Mouse (Mus musculus) midbrain, embryonic 13.5 days (tissue): ENCODE results near the gene Fstl4. TPM values are rescaled to one million over a fixed set of nuclear protein-coding genes. Genes with fewer than 3 reads are reported as not detected.
A peak's percentile ranks its signal among the peaks of the same experiment; 100 is the strongest.

Source experiments
- ATAC-seq: fragments of 200-750 bp; cut with Nextera tagmentation; 2 replicates; pipeline ENCODE4 v1.8.0; 2017; ENCODE audit warnings: mild to moderate bottlenecking, moderate TSS enrichment, moderate library complexity
- H3K27ac ChIP-seq: fragments of 300-500 bp; sonication (generic); 2 replicates; pipeline ENCODE4 v1.5.1; 2015; ENCODE audit warnings: inconsistent platforms, mild to moderate bottlenecking, moderate library complexity
- H3K27me3 ChIP-seq: fragments of 300-500 bp; sonication (generic); 2 replicates; pipeline ENCODE4 v1.6.1; 2015; ENCODE audit warnings: mild to moderate bottlenecking, inconsistent platforms
- H3K36me3 ChIP-seq: fragments of 300-500 bp; sonication (generic); 2 replicates; pipeline ENCODE4 v1.6.1; 2015; ENCODE audit warnings: mild to moderate bottlenecking, inconsistent platforms
- H3K4me1 ChIP-seq: fragments of 300-500 bp; sonication (generic); replicated peaks from 2 replicates; pipeline ENCODE4 v1.6.1; 2015; ENCODE audit warnings: inconsistent platforms
- H3K4me2 ChIP-seq: fragments of 300-500 bp; sonication (generic); replicated peaks from 2 replicates; pipeline ENCODE4 v1.6.1; 2015; ENCODE audit warnings: moderate library complexity, mild to moderate bottlenecking, inconsistent platforms
- H3K4me3 ChIP-seq: fragments of 300-500 bp; sonication (generic); replicated peaks from 2 replicates; pipeline ENCODE4 v1.5.1; 2015; ENCODE audit warnings: mild to moderate bottlenecking, inconsistent platforms
- H3K9ac ChIP-seq: fragments of 300-500 bp; sonication (generic); replicated peaks from 2 replicates; pipeline ENCODE4 v1.6.1; 2015; ENCODE audit warnings: mild to moderate bottlenecking, inconsistent platforms
- H3K9me3 ChIP-seq: fragments of 300-500 bp; sonication (generic); 2 replicates; pipeline ENCODE4 v1.6.1; 2016; ENCODE audit warnings: mild to moderate bottlenecking, inconsistent platforms
- WGBS: fragments of 180-500 bp; shearing (Covaris S2); methylation state at CpG from one replicate; pipeline ENCODE4 v1.1.7; 2015; 5-methylcytosine and 5-hydroxymethylcytosine counted together
- polyA plus RNA-seq: library from polyadenylated mRNA; unstranded; fragments of >200 nt; fragmentation: Nextera tagmentation; extraction: Ambion mirVana; gene quantifications from 2 replicates; pipeline ENCODE4 v1.2.1, GENCODE M21; 2015

Fstl4 gene
- polyA plus RNA-seq, 1 experiment from 2014 or later, result 5.1 TPM

DNA sequence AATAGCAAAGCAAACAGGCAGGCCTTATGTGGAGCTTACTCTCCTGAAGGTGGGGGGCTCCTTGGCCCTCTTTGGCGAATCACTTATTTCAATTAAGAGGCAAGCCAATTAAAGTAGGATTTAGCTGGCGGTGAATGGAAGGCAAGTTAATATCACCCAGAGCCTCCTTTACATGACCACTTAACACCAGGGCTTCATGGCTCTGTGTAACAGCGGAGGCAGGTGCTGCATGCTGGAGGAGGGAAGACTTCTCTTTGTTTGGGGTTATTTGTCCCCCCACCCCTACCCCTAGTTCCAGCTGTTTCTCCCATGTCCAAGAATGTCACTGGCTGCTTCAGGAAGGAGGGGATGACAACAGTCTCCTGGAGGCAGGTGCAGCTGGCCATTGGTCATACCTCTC, 10.9 kb downstream of the Fstl4 start:
- H3K27ac ChIP-seq, result no peak overlapping the region
- no peaks in the 10 kb centered on the region for H3K9me3 ChIP-seq
- no peak overlapping the region for H3K4me3 ChIP-seq
- peak; percentile 73 for ATAC-seq
- H3K27me3 ChIP-seq, result no peaks in the 10 kb centered on the region
- no peak overlapping the region for H3K9ac ChIP-seq
- no peaks in the 10 kb centered on the region for H3K36me3 ChIP-seq
- H3K4me1 ChIP-seq, result peaks cover 17% of the 10 kb centered on the region
- WGBS, result 40% methylated on average over 3 of the region's 3 CpGs
- no peak overlapping the region for H3K4me2 ChIP-seq

DNA sequence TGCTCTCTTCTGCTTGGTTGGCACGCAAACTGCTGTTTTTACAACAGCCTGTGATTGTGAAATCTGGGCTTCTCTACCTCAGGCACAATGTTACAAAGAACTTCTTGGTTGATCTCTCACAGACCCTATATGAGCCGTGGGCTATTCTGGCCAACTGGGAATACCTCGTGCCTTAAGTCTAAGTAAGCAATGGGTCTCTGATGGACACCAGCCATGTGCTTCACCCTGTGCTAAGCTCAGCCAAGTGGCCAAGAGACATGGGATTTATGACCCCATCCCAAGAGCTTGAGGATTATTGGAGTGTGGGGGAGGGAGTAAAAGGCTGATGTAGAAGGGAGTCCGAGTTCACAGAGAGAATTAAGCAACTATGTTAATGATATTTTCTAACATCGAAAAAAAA, 18.0 kb downstream of the Fstl4 start:
- Histone ChIP-seq H3K27ac (no peak overlapping the region), H3K27me3 (0 out of 2 replicates have a peak, but pooled peaks cover 4% of the 10 kb centered on the region), H3K9ac (no peak overlapping the region), H3K36me3 (no peaks in the 10 kb centered on the region), H3K4me3 (no peak overlapping the region), H3K9me3 (no peaks in the 10 kb centered on the region), H3K4me1 (no peaks in the 10 kb centered on the region), H3K4me2 (no peak overlapping the region)
- 92% methylated on average over 5 of the region's 5 CpGs for WGBS
- ATAC-seq, result no peak

DNA sequence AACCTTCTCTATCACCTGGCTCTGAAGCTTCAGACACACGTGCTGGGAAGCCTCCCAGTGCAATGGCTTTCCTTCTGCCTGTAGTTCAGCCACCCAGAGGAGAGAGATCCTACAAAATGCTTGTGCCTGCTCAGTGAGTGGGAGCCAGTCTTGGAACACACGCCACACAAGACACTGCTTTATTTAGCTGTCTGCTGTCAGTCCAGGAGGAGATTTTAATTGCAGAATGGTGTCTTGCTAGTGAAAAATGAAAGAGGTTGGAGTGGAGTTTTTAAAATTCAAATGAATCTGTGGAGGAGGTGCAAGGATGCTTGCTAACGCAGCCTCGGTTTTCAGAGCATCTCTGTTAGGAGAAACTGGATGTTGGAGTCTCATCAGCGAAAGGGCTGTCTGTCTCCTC, 29.9 kb downstream of the Fstl4 start:
- H3K9ac ChIP-seq, result no peak overlapping the region
- H3K27me3 ChIP-seq, result no peaks in the 10 kb centered on the region
- H3K4me1 ChIP-seq, result no peaks in the 10 kb centered on the region
- H3K36me3 ChIP-seq, result no peaks in the 10 kb centered on the region
- 71% methylated on average over 5 of the region's 5 CpGs for WGBS
- H3K4me2 ChIP-seq, result no peak overlapping the region
- no peak for ATAC-seq
- H3K4me3 ChIP-seq, result no peak overlapping the region
- H3K9me3 ChIP-seq, result no peaks in the 10 kb centered on the region
- no peak overlapping the region for H3K27ac ChIP-seq

DNA sequence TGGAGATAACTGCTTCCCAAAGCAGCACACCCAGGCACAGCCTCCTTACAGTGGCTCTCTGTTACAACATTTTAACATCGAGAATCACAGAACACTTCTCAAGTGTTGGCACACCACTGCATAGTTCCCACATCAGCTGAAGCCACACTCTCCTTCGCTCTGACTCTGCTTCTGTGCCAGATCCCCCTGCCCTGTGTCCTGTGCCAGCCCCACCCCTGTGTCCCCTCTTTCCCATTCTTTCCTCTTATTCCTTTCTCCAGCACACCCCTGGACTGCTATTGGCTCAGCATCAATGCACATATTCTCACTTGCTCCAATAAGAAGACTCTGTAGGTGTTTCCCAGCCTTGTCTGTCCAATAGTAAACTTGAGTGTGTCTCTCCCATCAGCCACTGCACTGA, 45.1 kb downstream of the Fstl4 start:
- Histone ChIP-seq H3K4me1 (no peaks in the 10 kb centered on the region), H3K4me2 (no peak overlapping the region), H3K4me3 (no peak overlapping the region), H3K9ac (no peak overlapping the region), H3K9me3 (no peaks in the 10 kb centered on the region), H3K27ac (no peak overlapping the region), H3K36me3 (no peaks in the 10 kb centered on the region), H3K27me3 (no peaks in the 10 kb centered on the region)
- no peak for ATAC-seq
- WGBS, result 96% methylated on average over 2 of the region's 2 CpGs

DNA sequence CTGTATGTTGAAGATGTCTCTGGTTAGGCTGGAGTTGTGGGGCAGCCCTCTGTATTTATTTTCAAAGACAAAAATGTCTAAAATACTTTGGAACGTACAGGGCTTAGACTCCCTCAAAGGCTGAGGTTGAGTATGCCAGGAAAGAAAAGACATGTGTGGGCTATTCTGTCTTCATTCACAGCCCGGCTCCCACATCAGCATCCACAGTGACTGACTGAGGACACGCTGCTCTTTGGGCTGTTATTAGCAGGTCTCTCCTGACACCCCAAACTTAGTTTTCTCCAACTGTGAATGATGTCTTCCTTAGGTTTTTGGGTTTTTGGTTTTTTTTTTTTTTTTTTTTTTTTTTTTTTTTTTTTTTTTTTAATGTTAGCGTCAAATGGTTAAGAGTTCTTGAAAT, 51.6 kb downstream of the Fstl4 start:
- no peak for ATAC-seq
- no peak overlapping the region for H3K4me3 ChIP-seq
- no peak overlapping the region for H3K9ac ChIP-seq
- WGBS, result 86% methylated on average over 4 of the region's 4 CpGs
- H3K9me3 ChIP-seq, result no peaks in the 10 kb centered on the region
- H3K27me3 ChIP-seq, result no peaks in the 10 kb centered on the region
- H3K27ac ChIP-seq, result no peak overlapping the region
- no peak overlapping the region for H3K4me2 ChIP-seq
- H3K36me3 ChIP-seq, result no peaks in the 10 kb centered on the region
- H3K4me1 ChIP-seq, result 0 out of 2 replicates have a peak, but pooled peaks cover 5% of the 10 kb centered on the region

DNA sequence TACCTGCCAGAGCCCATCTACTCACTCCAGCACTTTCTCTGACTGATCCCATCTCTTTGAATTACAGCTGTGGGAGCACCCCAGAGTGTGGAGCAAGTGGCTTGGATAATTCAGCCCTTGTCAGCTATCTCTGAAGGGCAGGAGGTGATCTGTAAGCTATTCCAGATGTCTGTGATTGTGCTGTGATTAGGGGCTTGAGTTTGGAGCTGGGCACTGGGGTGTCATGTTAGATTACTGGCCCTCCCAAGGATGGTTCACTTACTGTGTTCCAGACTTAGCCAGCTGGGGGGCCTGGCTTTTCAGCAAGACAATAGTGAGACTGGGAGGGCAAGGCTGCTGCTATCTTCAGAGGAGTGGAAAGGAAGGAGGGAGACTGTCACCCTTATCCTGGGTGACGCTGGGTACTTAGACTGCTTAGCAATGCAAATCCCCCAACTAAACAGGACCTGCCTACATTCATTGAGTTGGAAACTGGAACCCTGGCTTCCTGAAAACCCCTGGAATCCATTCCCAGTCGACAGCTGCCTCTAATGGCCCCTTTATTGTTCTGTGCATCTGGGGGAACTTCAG, 56.0 kb downstream of the Fstl4 start:
- Histone ChIP-seq H3K9me3 (no peaks in the 10 kb centered on the region), H3K4me1 (0 out of 2 replicates have a peak, but pooled peaks cover 5% of the 10 kb centered on the region), H3K36me3 (no peaks in the 10 kb centered on the region), H3K27ac (no peak overlapping the region), H3K27me3 (no peaks in the 10 kb centered on the region), H3K9ac (no peak overlapping the region), H3K4me2 (no peak overlapping the region), H3K4me3 (no peak overlapping the region)
- ATAC-seq, result no peak
- whole genome bisulfite sequencing, result 4% methylated on average over 2 of the region's 2 CpGs

DNA sequence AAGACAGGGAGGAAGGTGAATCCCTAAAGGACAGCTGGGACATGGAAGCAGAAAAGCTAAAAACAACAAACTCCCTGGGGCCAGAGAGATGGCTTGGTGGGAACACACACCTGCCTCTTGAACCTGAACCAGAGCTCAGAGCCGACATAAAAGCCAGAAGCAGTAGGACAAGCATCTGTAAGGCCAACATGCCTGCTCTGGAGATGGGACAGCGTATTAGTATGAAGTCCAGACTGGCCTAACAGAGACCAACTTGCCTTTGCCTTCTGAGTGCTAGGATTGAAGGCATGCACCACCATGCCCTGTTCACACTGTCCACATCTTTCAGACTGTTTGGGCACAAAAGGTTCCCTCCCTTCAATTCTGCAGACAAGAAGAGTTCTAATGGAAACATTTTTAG, 62.2 kb downstream of the Fstl4 start:
- Histone ChIP-seq H3K9me3 (no peaks in the 10 kb centered on the region), H3K4me1 (no peaks in the 10 kb centered on the region), H3K27me3 (no peaks in the 10 kb centered on the region), H3K9ac (no peak overlapping the region), H3K4me3 (no peak overlapping the region), H3K36me3 (no peaks in the 10 kb centered on the region), H3K4me2 (no peak overlapping the region), H3K27ac (no peak overlapping the region)
- WGBS, result 84% methylated on average over 2 of the region's 2 CpGs
- no peak for ATAC-seq

DNA sequence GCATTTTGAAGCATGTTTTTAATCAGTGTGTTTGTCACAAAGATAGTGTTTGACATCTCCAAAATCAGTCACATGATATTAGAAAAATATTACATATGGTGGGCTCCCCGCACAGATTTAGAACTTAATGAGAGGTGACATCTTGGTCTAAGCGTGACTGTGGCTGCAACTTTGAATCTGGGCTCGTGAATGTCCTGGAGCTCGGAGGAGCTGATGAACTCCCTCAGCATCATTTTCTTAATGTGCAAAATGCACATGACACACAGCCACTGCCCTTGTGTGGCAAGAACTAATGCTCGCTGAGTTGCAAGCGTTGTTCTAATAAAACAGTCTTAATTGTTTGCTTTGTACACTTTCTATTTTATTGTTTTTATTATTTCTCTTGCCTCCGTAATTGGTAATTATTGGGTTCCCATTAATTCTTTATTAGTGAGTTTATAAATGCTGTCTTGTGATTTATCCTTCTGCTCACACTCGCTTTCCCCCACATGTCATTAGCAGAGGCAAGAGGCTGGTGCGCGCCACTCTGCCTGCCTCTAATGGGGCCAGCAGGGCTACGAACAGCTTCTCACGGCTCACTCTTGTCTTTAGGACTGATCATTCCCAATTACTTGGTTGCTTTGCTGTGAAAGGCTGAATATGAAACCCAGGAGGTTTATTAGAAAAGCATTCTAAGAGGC, 67.3 kb downstream of the Fstl4 start:
- no peak for ATAC-seq
- no peaks in the 10 kb centered on the region for H3K9me3 ChIP-seq
- H3K27me3 ChIP-seq, result no peaks in the 10 kb centered on the region
- WGBS, result 69% methylated on average over 12 of the region's 12 CpGs
- no peaks in the 10 kb centered on the region for H3K4me1 ChIP-seq
- H3K4me3 ChIP-seq, result no peak overlapping the region
- H3K9ac ChIP-seq, result no peak overlapping the region
- no peak overlapping the region for H3K4me2 ChIP-seq
- H3K27ac ChIP-seq, result no peak overlapping the region
- no peaks in the 10 kb centered on the region for H3K36me3 ChIP-seq

DNA sequence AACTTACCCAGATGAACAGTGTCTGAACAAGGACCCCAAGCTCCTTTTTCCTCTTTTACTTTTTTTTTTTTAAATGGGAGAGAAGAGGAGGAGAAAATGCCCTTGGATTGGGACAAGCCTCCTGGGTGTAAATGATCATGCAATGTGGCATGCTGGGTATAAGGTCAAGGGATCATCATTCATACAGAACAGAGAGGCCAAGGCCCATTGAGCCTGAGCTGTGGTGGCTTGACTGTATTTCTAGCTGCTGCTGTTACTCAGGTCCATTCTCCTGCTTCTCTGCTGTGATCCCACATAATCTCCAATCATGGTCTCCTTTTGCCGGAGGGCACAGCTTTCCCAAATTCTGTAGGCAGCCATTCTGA, 67.9 kb downstream of the Fstl4 start:
- H3K27me3 ChIP-seq, result no peaks in the 10 kb centered on the region
- no peaks in the 10 kb centered on the region for H3K4me1 ChIP-seq
- H3K4me3 ChIP-seq, result no peak overlapping the region
- no peaks in the 10 kb centered on the region for H3K36me3 ChIP-seq
- 89% methylated on average over 1 of the region's 1 CpGs for WGBS
- H3K4me2 ChIP-seq, result no peak overlapping the region
- H3K9ac ChIP-seq, result no peak overlapping the region
- no peak for ATAC-seq
- no peak overlapping the region for H3K27ac ChIP-seq
- H3K9me3 ChIP-seq, result no peaks in the 10 kb centered on the region

DNA sequence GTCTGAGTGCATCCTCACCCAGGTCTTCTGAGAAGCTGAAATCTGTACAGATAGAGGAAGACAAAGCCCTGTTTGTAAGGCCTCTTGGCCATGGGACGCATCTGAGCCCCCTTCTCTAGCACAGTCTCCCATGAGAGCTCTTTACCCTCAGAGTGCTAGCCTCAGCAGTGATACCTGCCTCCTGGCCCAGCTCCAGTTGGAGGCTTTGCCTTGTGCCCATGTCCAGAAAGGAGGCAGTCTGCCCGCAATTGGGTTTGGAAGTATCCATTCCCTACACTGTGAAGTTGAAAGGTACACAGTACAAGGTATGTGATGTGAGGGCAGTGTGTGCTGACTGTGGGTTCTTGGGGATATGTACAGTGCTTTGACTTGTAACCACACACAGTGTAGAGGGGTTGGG, 84.3 kb downstream of the Fstl4 start:
- ATAC-seq, result no peak
- Histone ChIP-seq H3K9ac (no peak overlapping the region), H3K27ac (no peak overlapping the region), H3K36me3 (no peaks in the 10 kb centered on the region), H3K9me3 (no peaks in the 10 kb centered on the region), H3K4me2 (no peak overlapping the region), H3K27me3 (no peaks in the 10 kb centered on the region), H3K4me3 (no peak overlapping the region), H3K4me1 (no peaks in the 10 kb centered on the region)
- WGBS, result 86% methylated on average over 2 of the region's 2 CpGs

DNA sequence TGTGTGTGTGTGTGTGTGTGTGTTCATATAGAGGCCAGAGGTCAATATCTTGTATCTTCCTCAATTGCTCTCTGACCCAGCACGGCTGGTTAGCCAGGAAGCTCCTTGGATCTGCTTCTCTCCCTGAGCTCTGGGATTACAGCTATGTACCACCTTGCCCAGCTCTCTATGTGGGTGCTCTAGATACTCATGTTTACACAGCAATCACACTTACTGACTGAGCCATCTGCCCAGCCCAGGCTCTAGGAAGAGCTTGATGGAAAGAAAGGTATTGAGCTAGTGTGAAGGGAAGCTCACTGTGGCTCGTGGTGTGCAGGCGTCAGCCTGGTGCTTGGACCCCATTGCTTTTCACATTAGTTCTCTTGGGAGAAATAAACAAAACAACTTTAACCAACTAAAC, 85.6 kb downstream of the Fstl4 start:
- no peaks in the 10 kb centered on the region for H3K36me3 ChIP-seq
- no peak overlapping the region for H3K9ac ChIP-seq
- no peaks in the 10 kb centered on the region for H3K27me3 ChIP-seq
- H3K4me1 ChIP-seq, result no peaks in the 10 kb centered on the region
- 90% methylated on average over 3 of the region's 3 CpGs for WGBS
- ATAC-seq, result no peak
- H3K4me3 ChIP-seq, result no peak overlapping the region
- H3K27ac ChIP-seq, result no peak overlapping the region
- no peaks in the 10 kb centered on the region for H3K9me3 ChIP-seq
- no peak overlapping the region for H3K4me2 ChIP-seq

DNA sequence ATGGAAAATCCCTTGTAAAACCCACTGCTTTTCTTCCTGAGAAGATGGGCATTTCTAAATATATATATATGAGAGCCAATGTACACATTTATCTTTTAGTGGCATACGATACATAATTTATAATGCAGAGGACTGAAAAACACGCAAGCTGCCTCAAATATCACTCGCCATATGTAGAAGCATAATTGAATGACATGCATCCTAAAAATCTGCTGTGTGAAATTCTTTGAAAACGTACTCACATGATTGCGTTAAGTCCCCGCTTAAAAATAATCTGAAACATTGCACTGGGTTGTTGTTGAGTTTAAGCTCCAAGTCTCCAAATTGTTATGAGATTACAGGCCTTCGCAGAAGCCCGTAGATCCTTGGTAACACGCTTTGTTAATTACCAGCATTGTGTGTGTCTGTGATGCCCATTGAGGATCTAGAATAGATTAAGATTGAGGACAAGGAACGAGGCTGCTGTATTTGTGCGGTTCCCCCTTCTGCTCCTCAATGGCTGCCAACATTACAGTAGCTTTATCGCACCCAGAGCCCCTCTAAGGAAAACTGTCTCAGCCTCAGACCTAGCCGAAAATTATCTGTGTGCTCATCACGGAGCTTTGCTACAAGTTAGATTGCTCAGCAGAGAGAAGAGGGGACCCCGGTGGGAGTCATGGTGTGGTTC, 108.5 kb downstream of the Fstl4 start:
- 90% methylated on average over 15 of the region's 15 CpGs for WGBS
- Histone ChIP-seq H3K36me3 (no peaks in the 10 kb centered on the region), H3K4me1 (no peaks in the 10 kb centered on the region), H3K9ac (no peak overlapping the region), H3K27me3 (no peaks in the 10 kb centered on the region), H3K4me3 (no peak overlapping the region), H3K27ac (no peak overlapping the region), H3K4me2 (no peak overlapping the region), H3K9me3 (peaks cover 8% of the 10 kb centered on the region; the same call in 1 of the 2 replicates)
- no peak for ATAC-seq
